Mouse (Mus musculus): Measurements from ENCODE around the gene Ctcfl. TPM values are rescaled to one million over a fixed set of nuclear protein-coding genes. Genes with fewer than 3 reads are reported as not detected.
A peak's percentile ranks its signal among the peaks of the same experiment; 100 is the strongest.
"Not testable (repeated sequence)": the region's sequence is repeated elsewhere in the genome, so short reads cannot be mapped to it uniquely, and the experiment has no call there.

Gene Ctcfl
- polyA plus RNA-seq, 1 experiment from 2014 or later, result 0.08 TPM

- Histone ChIP-seq H3K4me1 (ENCODE audit: control insufficient read depth, insufficient read depth, low read depth, low read length) (no peaks in the 10 kb centered on the region), H3K4me3 (ENCODE audit: low read length) (no peak overlapping the region), H3K27ac (ENCODE audit: low read depth, low read length) (no peak overlapping the region), H3K36me3 (ENCODE audit: control insufficient read depth, insufficient read depth, low read length) (no peaks in the 10 kb centered on the region), H3K27me3 (replicated peaks; ENCODE audit: control insufficient read depth, insufficient read depth, low read length) (no peaks in the 10 kb centered on the region), H3K4me2 (ENCODE audit: low read length) (no peak overlapping the region), H3K9me3 (ENCODE audit: control insufficient read depth, low read length) (no peaks in the 10 kb centered on the region), H3K9ac (ENCODE audit: low read depth, low read length) (no peak overlapping the region)
- no peak for ATAC-seq
- WGBS, result 78% methylated on average over 2 of the region's 2 CpGs
Measured at GRCm38 (mm10) chr2:173129111-173129510, 9.8 kb upstream of the Ctcfl start.

GRCm38 (mm10) chr2:173126386-173126785 is 7.1 kb upstream of the Ctcfl start:
- WGBS, result 90% methylated on average over 4 of the region's 4 CpGs
- no peak overlapping the region for H3K9ac ChIP-seq (ENCODE audit: low read depth, low read length)

GRCm38 (mm10) chr2:173124022-173124735 is 4.9 kb upstream of the Ctcfl start:
- ATAC-seq, result no peak
- Histone ChIP-seq H3K9me3 (ENCODE audit: control insufficient read depth, low read length) (no peaks in the 10 kb centered on the region), H3K4me3 (ENCODE audit: low read length) (no peak overlapping the region), H3K9ac (ENCODE audit: low read depth, low read length) (no peak overlapping the region), H3K4me1 (ENCODE audit: control insufficient read depth, insufficient read depth, low read depth, low read length) (no peaks in the 10 kb centered on the region), H3K27ac (ENCODE audit: low read depth, low read length) (no peak overlapping the region), H3K36me3 (ENCODE audit: control insufficient read depth, insufficient read depth, low read length) (no peaks in the 10 kb centered on the region), H3K4me2 (ENCODE audit: low read length) (no peak overlapping the region), H3K27me3 (replicated peaks; ENCODE audit: control insufficient read depth, insufficient read depth, low read length) (no peaks in the 10 kb centered on the region)
- WGBS, result 94% methylated on average over 7 of the region's 7 CpGs

More at GRCm38 (mm10) chr2:173126386-173126785, 7.1 kb upstream of the Ctcfl start:
- H3K4me2 ChIP-seq (ENCODE audit: low read length), result no peak overlapping the region
- no peaks in the 10 kb centered on the region for H3K4me1 ChIP-seq (ENCODE audit: control insufficient read depth, insufficient read depth, low read depth, low read length)
- no peaks in the 10 kb centered on the region for H3K9me3 ChIP-seq (ENCODE audit: control insufficient read depth, low read length)
- no peak overlapping the region for H3K27ac ChIP-seq (ENCODE audit: low read depth, low read length)
- no peak overlapping the region for H3K4me3 ChIP-seq (ENCODE audit: low read length)
- H3K27me3 ChIP-seq (replicated peaks; ENCODE audit: control insufficient read depth, insufficient read depth, low read length), result no peaks in the 10 kb centered on the region
- H3K36me3 ChIP-seq (ENCODE audit: control insufficient read depth, insufficient read depth, low read length), result no peaks in the 10 kb centered on the region
- ATAC-seq, result no peak

GRCm38 (mm10) chr2:173120117-173120516 is 792 bp upstream of the Ctcfl start:
- not testable (repeated sequence) for H3K4me1 ChIP-seq (ENCODE audit: control insufficient read depth, insufficient read depth, low read depth, low read length); H3K4me3 ChIP-seq (ENCODE audit: low read length); H3K36me3 ChIP-seq (ENCODE audit: control insufficient read depth, insufficient read depth, low read length); H3K4me2 ChIP-seq (ENCODE audit: low read length); H3K27me3 ChIP-seq (replicated peaks; ENCODE audit: control insufficient read depth, insufficient read depth, low read length); H3K9me3 ChIP-seq (ENCODE audit: control insufficient read depth, low read length); H3K9ac ChIP-seq (ENCODE audit: low read depth, low read length); H3K27ac ChIP-seq (ENCODE audit: low read depth, low read length); ATAC-seq
- 77% methylated on average over 4 of the region's 4 CpGs for WGBS

- H3K4me1 ChIP-seq (ENCODE audit: control insufficient read depth, insufficient read depth, low read depth, low read length); H3K4me2 ChIP-seq (ENCODE audit: low read length); H3K9ac ChIP-seq (ENCODE audit: low read depth, low read length); H3K36me3 ChIP-seq (ENCODE audit: control insufficient read depth, insufficient read depth, low read length); H3K9me3 ChIP-seq (ENCODE audit: control insufficient read depth, low read length); H3K27ac ChIP-seq (ENCODE audit: low read depth, low read length); H3K27me3 ChIP-seq (replicated peaks; ENCODE audit: control insufficient read depth, insufficient read depth, low read length); H3K4me3 ChIP-seq (ENCODE audit: low read length); ATAC-seq: not testable (repeated sequence)
- WGBS, result 68% methylated on average over 3 of the region's 3 CpGs
Measured at GRCm38 (mm10) chr2:173113796-173114195, 5.5 kb downstream of the Ctcfl start.

GRCm38 (mm10) chr2:173110571-173110970 is 8.8 kb downstream of the Ctcfl start:
- Histone ChIP-seq H3K9me3 (ENCODE audit: control insufficient read depth, low read length) (no peaks in the 10 kb centered on the region), H3K4me2 (ENCODE audit: low read length) (no peak overlapping the region), H3K9ac (ENCODE audit: low read depth, low read length) (no peak overlapping the region), H3K27me3 (replicated peaks; ENCODE audit: control insufficient read depth, insufficient read depth, low read length) (0 out of 2 replicates have a peak, but pooled peaks cover 3% of the 10 kb centered on the region), H3K36me3 (ENCODE audit: control insufficient read depth, insufficient read depth, low read length) (no peaks in the 10 kb centered on the region), H3K4me1 (ENCODE audit: control insufficient read depth, insufficient read depth, low read depth, low read length) (no peaks in the 10 kb centered on the region), H3K4me3 (ENCODE audit: low read length) (no peak overlapping the region), H3K27ac (ENCODE audit: low read depth, low read length) (no peak overlapping the region)
- 90% methylated on average over 9 of the region's 9 CpGs for whole genome bisulfite sequencing
- ATAC-seq, result no peak

GRCm38 (mm10) chr2:173109510-173109909 is 9.8 kb downstream of the Ctcfl start:
- no peaks in the 10 kb centered on the region for H3K36me3 ChIP-seq (ENCODE audit: control insufficient read depth, insufficient read depth, low read length)
- WGBS, result 89% methylated on average over 7 of the region's 7 CpGs
- no peak overlapping the region for H3K4me2 ChIP-seq (ENCODE audit: low read length)
- H3K9ac ChIP-seq (ENCODE audit: low read depth, low read length), result no peak overlapping the region
- no peak overlapping the region for H3K4me3 ChIP-seq (ENCODE audit: low read length)
- 0 out of 2 replicates have a peak, but pooled peaks cover 3% of the 10 kb centered on the region for H3K27me3 ChIP-seq (replicated peaks; ENCODE audit: control insufficient read depth, insufficient read depth, low read length)
- no peak overlapping the region for H3K27ac ChIP-seq (ENCODE audit: low read depth, low read length)
- no peak for ATAC-seq
- no peaks in the 10 kb centered on the region for H3K4me1 ChIP-seq (ENCODE audit: control insufficient read depth, insufficient read depth, low read depth, low read length)
- H3K9me3 ChIP-seq (ENCODE audit: control insufficient read depth, low read length), result no peaks in the 10 kb centered on the region

GRCm38 (mm10) chr2:173108509-173109190 is 10.7 kb downstream of the Ctcfl start:
- no peaks in the 10 kb centered on the region for H3K9me3 ChIP-seq (ENCODE audit: control insufficient read depth, low read length)
- 86% methylated on average over 6 of the region's 6 CpGs for WGBS
- H3K9ac ChIP-seq (ENCODE audit: low read depth, low read length), result no peak overlapping the region
- no peaks in the 10 kb centered on the region for H3K4me1 ChIP-seq (ENCODE audit: control insufficient read depth, insufficient read depth, low read depth, low read length)
- no peak overlapping the region for H3K4me3 ChIP-seq (ENCODE audit: low read length)
- H3K27me3 ChIP-seq (replicated peaks; ENCODE audit: control insufficient read depth, insufficient read depth, low read length), result 0 out of 2 replicates have a peak, but pooled peaks cover 3% of the 10 kb centered on the region
- H3K36me3 ChIP-seq (ENCODE audit: control insufficient read depth, insufficient read depth, low read length), result no peaks in the 10 kb centered on the region
- no peak overlapping the region for H3K27ac ChIP-seq (ENCODE audit: low read depth, low read length)
- H3K4me2 ChIP-seq (ENCODE audit: low read length), result no peak overlapping the region
- ATAC-seq, result no peak

- WGBS, result 24% methylated on average over 14 of the region's 14 CpGs
- no peaks in the 10 kb centered on the region for H3K36me3 ChIP-seq (ENCODE audit: control insufficient read depth, insufficient read depth, low read length)
- no peak overlapping the region for H3K27ac ChIP-seq (ENCODE audit: low read depth, low read length)
- peak; percentile 48; the same call in 1 of the 2 replicates for ATAC-seq
- no peak overlapping the region for H3K4me3 ChIP-seq (ENCODE audit: low read length)
- H3K27me3 ChIP-seq (replicated peaks; ENCODE audit: control insufficient read depth, insufficient read depth, low read length), result 0 out of 2 replicates have a peak, but pooled peaks cover 3% of the 10 kb centered on the region
- no peaks in the 10 kb centered on the region for H3K4me1 ChIP-seq (ENCODE audit: control insufficient read depth, insufficient read depth, low read depth, low read length)
- H3K4me2 ChIP-seq (ENCODE audit: low read length), result no peak overlapping the region
- no peak overlapping the region for H3K9ac ChIP-seq (ENCODE audit: low read depth, low read length)
- no peaks in the 10 kb centered on the region for H3K9me3 ChIP-seq (ENCODE audit: control insufficient read depth, low read length)
Measured at GRCm38 (mm10) chr2:173106889-173107785, 12.2 kb downstream of the Ctcfl start.
